Mouse (Mus musculus) neural tube, embryonic 13.5 days (tissue): ENCODE measurements around the gene Abcc5. TPM values are rescaled to one million over a fixed set of nuclear protein-coding genes. Genes with fewer than 3 reads are reported as not detected.

ENCODE experiments used
- polyA plus RNA-seq: library from polyadenylated mRNA; unstranded; fragments of >200 nt; fragmentation: Nextera tagmentation; extraction: Ambion mirVana; gene quantifications from 2 replicates; pipeline ENCODE4 v1.2.1, GENCODE M21; 2015

The Abcc5 gene
- polyA plus RNA-seq, 1 experiment from 2014 or later = 123 TPM

Other genes with a start within 250 kb of the Abcc5 start
- 3.9 and 4.4 TPM in 2 replicates for gene Map6d1, start 185.0 kb downstream of the Abcc5 start, polyA plus RNA-seq
- 77.5 and 85.7 TPM in 2 replicates for gene Parl, start 124.0 kb downstream of the Abcc5 start, polyA plus RNA-seq
- not detected in 2 replicates for gene Cyp2ab1, start 101.0 kb downstream of the Abcc5 start, polyA plus RNA-seq
- gene Eif2b5, start 72.4 kb upstream of the Abcc5 start, polyA plus RNA-seq = 102 and 103 TPM in 2 replicates
- 48.5 and 55.4 TPM in 2 replicates for gene Dvl3, start 90.6 kb upstream of the Abcc5 start, polyA plus RNA-seq
- 1,020 and 1,063 TPM in 2 replicates for gene Ap2m1, start 109.1 kb upstream of the Abcc5 start, polyA plus RNA-seq
- 72.2 and 81.5 TPM in 2 replicates for gene Abcf3, start 122.2 kb upstream of the Abcc5 start, polyA plus RNA-seq
- 23.8 and 27.0 TPM in 2 replicates for gene Vwa5b2, start 163.1 kb upstream of the Abcc5 start, polyA plus RNA-seq
- 15.0 and 16.2 TPM in 2 replicates for gene Eef1akmt4, start 185.2 kb upstream of the Abcc5 start, polyA plus RNA-seq
- 1.4 TPM in 1 of 2 replicates, not detected in the other for gene Gm49333, start 185.2 kb upstream of the Abcc5 start, polyA plus RNA-seq
- gene Alg3, start 185.3 kb upstream of the Abcc5 start, polyA plus RNA-seq = 43.2 and 44.8 TPM in 2 replicates
- 20.8 and 23.7 TPM in 2 replicates for gene Camk2n2, start 194.9 kb upstream of the Abcc5 start, polyA plus RNA-seq
- 12.2 and 12.8 TPM in 2 replicates for gene Ece2, start 203.4 kb upstream of the Abcc5 start, polyA plus RNA-seq
- 352 and 361 TPM in 2 replicates for gene Psmd2, start 225.3 kb upstream of the Abcc5 start, polyA plus RNA-seq
- gene Eif4g1, start 241.9 kb upstream of the Abcc5 start, polyA plus RNA-seq = 141 and 144 TPM in 2 replicates